Mouse (Mus musculus) layer of hippocampus, adult 2 months (tissue): ENCODE results near the gene Gsta1. TPM values are rescaled to one million over a fixed set of nuclear protein-coding genes. Genes with fewer than 3 reads are reported as not detected.

Source experiments
- total RNA-seq, 2 experiments: library from RNA; stranded (reverse); gene quantifications; 2 replicates each; pipeline ENCODE4 v1.2.3; 2021

Gsta1 gene
- total RNA-seq, 2 experiments from 2014 or later: not detected

Other genes with a start within 250 kb of the Gsta1 start
- not detected for gene Gcm1, start 178.7 kb upstream of the Gsta1 start, total RNA-seq
- gene Fbxo9, start 121.6 kb upstream of the Gsta1 start, total RNA-seq: 10 to 100 TPM; 86.6 to 86.7 TPM
- gene Ick, start 121.5 kb upstream of the Gsta1 start, total RNA-seq: 10 to 100 TPM; 18.3 to 20.6 TPM
- gene Gsta4, start 47.9 kb upstream of the Gsta1 start, total RNA-seq: 10 to 100 TPM; 48.4 to 50.1 TPM
- not detected for gene Gm3776, start 26.5 kb downstream of the Gsta1 start, total RNA-seq
- gene Gm10639, start 59.3 kb downstream of the Gsta1 start, total RNA-seq: not detected
- not detected for gene Omt2a, start 84.1 kb downstream of the Gsta1 start, total RNA-seq
- not detected for gene Omt2b, start 96.9 kb downstream of the Gsta1 start, total RNA-seq
- gene Gsta2, start 125.1 kb downstream of the Gsta1 start, total RNA-seq: not detected
- gene Dppa5a, start 137.5 kb downstream of the Gsta1 start, total RNA-seq: not detected
- gene Ooep, start 148.1 kb downstream of the Gsta1 start, total RNA-seq: under 1 TPM in 1 of 2 experiments, not detected in 1; 0.17 TPM
- gene Ddx43, start 165.1 kb downstream of the Gsta1 start, total RNA-seq: not detected
- gene Cgas, start 212.6 kb downstream of the Gsta1 start, total RNA-seq: under 1 TPM; 0.79 to 0.92 TPM
- gene Mto1, start 217.6 kb downstream of the Gsta1 start, total RNA-seq: 10 to 100 TPM; 25.1 to 25.8 TPM
- 1 to 10 TPM; 1.3 to 1.5 TPM for gene Gm17324, start 218.1 kb downstream of the Gsta1 start, total RNA-seq